Mouse (Mus musculus): Measurements from ENCODE around the gene Cfap73. TPM values are rescaled to one million over a fixed set of nuclear protein-coding genes. Genes with fewer than 3 reads are reported as not detected.

Cfap73 gene
- polyA plus RNA-seq, 1 experiment from 2014 or later: 0.49 TPM

- Histone ChIP-seq H3K4me1 (replicated peaks) (peaks cover 9% of the 10 kb centered on the region), H3K9ac (no peak overlapping the region), H3K27me3 (no peaks in the 10 kb centered on the region), H3K4me3 (no peak overlapping the region), H3K9me3 (no peaks in the 10 kb centered on the region), H3K27ac (no peak overlapping the region), H3K4me2 (no peak overlapping the region), H3K36me3 (peaks cover 100% of the 10 kb centered on the region)
- 87% methylated on average over 10 of the region's 10 CpGs for WGBS
- no peak for ATAC-seq (ENCODE audit: low FRiP score)
Measured at GRCm38 (mm10) chr5:120621846-120622197, 12.2 kb downstream of the Cfap73 start.

- peaks cover 98% of the 10 kb centered on the region for H3K36me3 ChIP-seq
- no peak for ATAC-seq (ENCODE audit: low FRiP score)
- H3K4me1 ChIP-seq (replicated peaks): peaks cover 9% of the 10 kb centered on the region
- H3K27me3 ChIP-seq: no peaks in the 10 kb centered on the region
- WGBS: 91% methylated on average over 23 of the region's 23 CpGs
- no peak overlapping the region for H3K4me2 ChIP-seq
- H3K4me3 ChIP-seq: no peak overlapping the region
- no peak overlapping the region for H3K27ac ChIP-seq
- no peak overlapping the region for H3K9ac ChIP-seq
- H3K9me3 ChIP-seq: no peaks in the 10 kb centered on the region
Measured at GRCm38 (mm10) chr5:120621078-120621765, 12.8 kb downstream of the Cfap73 start.

GRCm38 (mm10) chr5:120620375-120621077 lies 13.5 kb downstream of the Cfap73 start:
- no peak overlapping the region for H3K4me2 ChIP-seq
- no peak overlapping the region for H3K27ac ChIP-seq
- whole genome bisulfite sequencing: 73% methylated on average over 18 of the region's 18 CpGs
- H3K27me3 ChIP-seq: no peaks in the 10 kb centered on the region
- no peak; the same call in 1 of the 2 replicates for ATAC-seq (ENCODE audit: low FRiP score)
- H3K36me3 ChIP-seq: peaks cover 98% of the 10 kb centered on the region
- no peak overlapping the region for H3K4me3 ChIP-seq
- H3K9ac ChIP-seq: no peak overlapping the region
- peaks cover 9% of the 10 kb centered on the region for H3K4me1 ChIP-seq (replicated peaks)
- 0 out of 2 replicates have a peak, but pooled peaks cover 2% of the 10 kb centered on the region for H3K9me3 ChIP-seq

GRCm38 (mm10) chr5:120619201-120619600 lies 14.8 kb downstream of the Cfap73 start:
- Histone ChIP-seq H3K4me2 (no peak overlapping the region), H3K9ac (no peak overlapping the region), H3K27me3 (no peaks in the 10 kb centered on the region), H3K27ac (no peak overlapping the region), H3K36me3 (peaks cover 86% of the 10 kb centered on the region), H3K4me1 (replicated peaks) (peaks cover 10% of the 10 kb centered on the region), H3K9me3 (0 out of 2 replicates have a peak, but pooled peaks cover 3% of the 10 kb centered on the region), H3K4me3 (no peak overlapping the region)
- ATAC-seq (ENCODE audit: low FRiP score): no peak
- 14% methylated on average over 5 of the region's 5 CpGs for WGBS

- 88% methylated on average over 12 of the region's 12 CpGs for WGBS
Measured at GRCm38 (mm10) chr5:120618778-120619177, 15.3 kb downstream of the Cfap73 start.

GRCm38 (mm10) chr5:120615903-120616302 lies 18.1 kb downstream of the Cfap73 start:
- Histone ChIP-seq H3K27ac (no peak overlapping the region), H3K9ac (no peak overlapping the region), H3K36me3 (peaks cover 53% of the 10 kb centered on the region), H3K4me3 (no peak overlapping the region), H3K9me3 (0 out of 2 replicates have a peak, but pooled peaks cover 3% of the 10 kb centered on the region), H3K4me1 (replicated peaks) (peaks cover 22% of the 10 kb centered on the region), H3K4me2 (no peak overlapping the region), H3K27me3 (no peaks in the 10 kb centered on the region)
- WGBS: 98% methylated on average over 4 of the region's 4 CpGs
- no peak for ATAC-seq (ENCODE audit: low FRiP score)

More at GRCm38 (mm10) chr5:120618778-120619177, 15.3 kb downstream of the Cfap73 start:
- no peak for ATAC-seq (ENCODE audit: low FRiP score)
- no peaks in the 10 kb centered on the region for H3K27me3 ChIP-seq
- H3K9me3 ChIP-seq: 0 out of 2 replicates have a peak, but pooled peaks cover 3% of the 10 kb centered on the region
- no peak overlapping the region for H3K9ac ChIP-seq
- H3K4me1 ChIP-seq (replicated peaks): peaks cover 14% of the 10 kb centered on the region
- no peak overlapping the region for H3K4me3 ChIP-seq
- no peak overlapping the region for H3K4me2 ChIP-seq
- H3K36me3 ChIP-seq: peaks cover 82% of the 10 kb centered on the region
- H3K27ac ChIP-seq: no peak overlapping the region

GRCm38 (mm10) chr5:120612822-120613604 lies 21.0 kb downstream of the Cfap73 start:
- peaks cover 36% of the 10 kb centered on the region for H3K4me1 ChIP-seq (replicated peaks)
- H3K36me3 ChIP-seq: peaks cover 39% of the 10 kb centered on the region
- H3K9ac ChIP-seq: peak overlapping the region; percentile 79
- peak overlapping the region; percentile 89 for H3K27ac ChIP-seq
- under 1% methylated on average over 69 of the region's 69 CpGs for WGBS
- ATAC-seq (ENCODE audit: low FRiP score): peak; percentile 94
- H3K4me2 ChIP-seq: peak overlapping the region; percentile 93
- H3K27me3 ChIP-seq: no peaks in the 10 kb centered on the region
- H3K4me3 ChIP-seq: peak overlapping the region; percentile 68
- H3K9me3 ChIP-seq: 0 out of 2 replicates have a peak, but pooled peaks cover 3% of the 10 kb centered on the region

GRCm38 (mm10) chr5:120612442-120612821 lies 21.6 kb downstream of the Cfap73 start, which contains the start of the genes Rita1 and Ddx54:
Gene Rita1, minus strand, starts transcription at chr5:120612589.
Gene Ddx54, plus strand, starts transcription at chr5:120612739.
- under 1% methylated on average over 22 of the region's 22 CpGs for WGBS

GRCm38 (mm10) chr5:120611416-120611815 lies 22.6 kb downstream of the Cfap73 start:
- ATAC-seq (ENCODE audit: low FRiP score): no peak
- H3K9ac ChIP-seq: peak overlapping the region; percentile 79
- peak overlapping the region; percentile 81 for H3K4me2 ChIP-seq
- H3K4me1 ChIP-seq (replicated peaks): peaks cover 36% of the 10 kb centered on the region
- peak overlapping the region; percentile 68 for H3K4me3 ChIP-seq
- no peaks in the 10 kb centered on the region for H3K27me3 ChIP-seq
- WGBS: 43% methylated on average over 8 of the region's 8 CpGs
- 0 out of 2 replicates have a peak, but pooled peaks cover 3% of the 10 kb centered on the region for H3K9me3 ChIP-seq
- H3K36me3 ChIP-seq: peaks cover 32% of the 10 kb centered on the region
- H3K27ac ChIP-seq: peak overlapping the region; percentile 89; the same call in 1 of the 2 replicates

More at GRCm38 (mm10) chr5:120612442-120612821, 21.6 kb downstream of the Cfap73 start, which contains the start of the genes Rita1 and Ddx54:
- peak; percentile 87 for ATAC-seq (ENCODE audit: low FRiP score)
- H3K36me3 ChIP-seq: peaks cover 39% of the 10 kb centered on the region
- peak within 1 kb of the TSS; percentile 93 for H3K4me2 ChIP-seq
- H3K4me3 ChIP-seq: peak within 1 kb of the TSS; percentile 68
- peak within 1 kb of the TSS; percentile 79 for H3K9ac ChIP-seq
- no peaks in the 10 kb centered on the region for H3K27me3 ChIP-seq
- H3K27ac ChIP-seq: peak within 1 kb of the TSS; percentile 89
- H3K9me3 ChIP-seq: 0 out of 2 replicates have a peak, but pooled peaks cover 3% of the 10 kb centered on the region
- peaks cover 36% of the 10 kb centered on the region for H3K4me1 ChIP-seq (replicated peaks)

GRCm38 (mm10) chr5:120610906-120611305 lies 23.1 kb downstream of the Cfap73 start:
- Histone ChIP-seq H3K9ac (peak overlapping the region; percentile 79), H3K27ac (no peak overlapping the region), H3K9me3 (0 out of 2 replicates have a peak, but pooled peaks cover 3% of the 10 kb centered on the region), H3K4me3 (peak overlapping the region; percentile 68), H3K27me3 (no peaks in the 10 kb centered on the region), H3K36me3 (peaks cover 28% of the 10 kb centered on the region), H3K4me1 (replicated peaks) (peaks cover 36% of the 10 kb centered on the region), H3K4me2 (peak overlapping the region; percentile 81)
- ATAC-seq (ENCODE audit: low FRiP score): no peak
- 92% methylated on average over 5 of the region's 5 CpGs for WGBS

- H3K9ac ChIP-seq: no peak overlapping the region
- WGBS: 88% methylated on average over 16 of the region's 16 CpGs
- H3K4me1 ChIP-seq (replicated peaks): peaks cover 42% of the 10 kb centered on the region
- H3K4me3 ChIP-seq: no peak overlapping the region
- no peak overlapping the region for H3K27ac ChIP-seq
- H3K9me3 ChIP-seq: no peaks in the 10 kb centered on the region
- no peaks in the 10 kb centered on the region for H3K27me3 ChIP-seq
- H3K4me2 ChIP-seq: no peak overlapping the region
- peaks cover 23% of the 10 kb centered on the region for H3K36me3 ChIP-seq
- ATAC-seq (ENCODE audit: low FRiP score): no peak
Measured at GRCm38 (mm10) chr5:120609246-120609775, 24.7 kb downstream of the Cfap73 start.
